Mouse (Mus musculus) embryonic facial prominence, embryonic 14.5 days (tissue): ENCODE measurements at regions not wholly inside any gene's neighbourhood (a gene's known extent, or its start where the extent isn't known, plus 50 kb on each side); places are given as distances from the start of the nearest gene placed in this dataset.
A peak's percentile ranks its signal among the peaks of the same experiment; 100 is the strongest.

Source experiments
- ATAC-seq: fragments of 200-750 bp; cut with Nextera tagmentation; 2 replicates; pipeline ENCODE4 v1.8.0; 2017; ENCODE audit warnings: low read depth, moderate number of reproducible peaks, moderate TSS enrichment
- DNase-seq: peaks from one replicate; pipeline ENCODE4 v3.0.0-alpha.2; 2015; ENCODE audit warnings: low spot score
- H3K27ac ChIP-seq: fragments of 300-500 bp; sonication (generic); replicated peaks from 2 replicates; pipeline ENCODE4 v1.5.1; 2014; ENCODE audit warnings: low read depth, mild to moderate bottlenecking, low read length, moderate library complexity
- H3K27me3 ChIP-seq: fragments of 300-500 bp; sonication (generic); replicated peaks from 2 replicates; pipeline ENCODE4 v1.6.1; 2014; ENCODE audit warnings: low read length; ENCODE audit not compliant: control insufficient read depth, insufficient read depth
- H3K36me3 ChIP-seq: fragments of 300-500 bp; sonication (generic); 2 replicates; pipeline ENCODE4 v1.6.1; 2014; ENCODE audit warnings: low read length, mixed read lengths; ENCODE audit not compliant: control insufficient read depth, insufficient read depth
- H3K4me1 ChIP-seq: fragments of 300-500 bp; sonication (generic); 2 replicates; pipeline ENCODE4 v1.6.1; 2014; ENCODE audit warnings: antibody characterized with exemption, low read length; ENCODE audit not compliant: control insufficient read depth, insufficient read depth
- H3K4me2 ChIP-seq: fragments of 300-500 bp; sonication (generic); 2 replicates; pipeline ENCODE4 v1.6.1; 2014; ENCODE audit warnings: low read depth, mild to moderate bottlenecking, low read length, moderate library complexity, mixed read lengths
- H3K4me3 ChIP-seq: fragments of 300-500 bp; sonication (generic); 2 replicates; pipeline ENCODE4 v1.5.1; 2014; ENCODE audit warnings: low read depth, mild to moderate bottlenecking, low read length
- H3K9ac ChIP-seq: fragments of 300-500 bp; sonication (generic); 2 replicates; pipeline ENCODE4 v1.6.1; 2014; ENCODE audit warnings: low read depth, mild to moderate bottlenecking, low read length, moderate library complexity, mixed read lengths
- H3K9me3 ChIP-seq: fragments of 300-500 bp; sonication (generic); 2 replicates; pipeline ENCODE4 v1.6.1; 2016; ENCODE audit warnings: low read length; ENCODE audit not compliant: control insufficient read depth
- WGBS: fragments of 180-500 bp; shearing (Covaris S2); extraction: QIAGEN DNeasy Blood & Tissue Kit; methylation state at CpG from one replicate; pipeline ENCODE4 v1.1.7; 2014; 5-methylcytosine and 5-hydroxymethylcytosine counted together

DNA sequence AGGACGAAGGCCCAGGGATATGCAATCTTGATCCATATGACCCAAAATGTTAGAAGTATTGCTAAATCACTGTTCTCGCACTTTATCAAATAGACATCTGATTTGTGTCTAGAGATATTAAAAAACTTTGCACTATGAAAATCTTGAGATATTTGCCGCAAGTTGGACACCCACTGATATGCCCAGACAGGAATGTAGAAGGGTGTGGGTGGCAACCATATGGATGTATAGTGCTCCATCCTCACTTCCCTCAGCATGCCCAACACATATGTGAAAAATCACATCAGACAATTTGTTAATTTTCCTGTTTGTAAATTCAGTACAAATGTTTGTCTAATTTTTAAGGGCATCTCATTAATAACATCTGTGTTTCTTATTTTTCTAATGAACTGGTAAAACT, 874.1 kb upstream of the Sel1l start:
- Histone ChIP-seq H3K4me3 (no peak overlapping the region), H3K4me1 (no peaks in the 10 kb centered on the region), H3K9me3 (no peaks in the 10 kb centered on the region), H3K4me2 (no peak overlapping the region), H3K27ac (no peak overlapping the region), H3K27me3 (no peaks in the 10 kb centered on the region), H3K36me3 (no peaks in the 10 kb centered on the region), H3K9ac (no peak overlapping the region)
- WGBS: 88% methylated on average over 3 of the region's 3 CpGs
- DNase-seq: no peak
- ATAC-seq: no peak

DNA sequence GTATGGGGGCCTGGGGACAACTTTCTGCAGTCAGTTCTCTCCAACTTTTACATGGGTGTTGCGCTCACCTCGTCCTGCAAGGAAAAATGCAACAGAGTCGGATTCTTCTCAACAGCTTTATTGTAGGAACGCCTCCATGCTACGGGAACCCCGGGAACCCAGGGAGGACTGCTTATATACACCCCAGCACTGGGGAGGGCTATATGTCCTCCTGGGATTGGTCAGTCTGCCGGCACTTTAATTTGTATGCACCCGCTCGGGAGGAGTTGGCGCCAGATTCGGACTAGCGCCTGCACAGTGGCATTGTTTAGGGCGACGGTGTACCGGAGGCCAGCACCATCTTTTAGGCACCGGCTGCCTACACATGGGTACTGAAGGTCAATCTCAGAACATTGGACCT, 864.5 kb upstream of the Sel1l start:
- Histone ChIP-seq H3K4me3 (no peak overlapping the region), H3K4me1 (no peaks in the 10 kb centered on the region), H3K9me3 (no peaks in the 10 kb centered on the region), H3K9ac (no peak overlapping the region), H3K4me2 (no peak overlapping the region), H3K27me3 (no peaks in the 10 kb centered on the region), H3K27ac (no peak overlapping the region), H3K36me3 (no peaks in the 10 kb centered on the region)
- ATAC-seq: no peak
- DNase-seq: no peak
- 91% methylated on average over 16 of the region's 16 CpGs for WGBS

DNA sequence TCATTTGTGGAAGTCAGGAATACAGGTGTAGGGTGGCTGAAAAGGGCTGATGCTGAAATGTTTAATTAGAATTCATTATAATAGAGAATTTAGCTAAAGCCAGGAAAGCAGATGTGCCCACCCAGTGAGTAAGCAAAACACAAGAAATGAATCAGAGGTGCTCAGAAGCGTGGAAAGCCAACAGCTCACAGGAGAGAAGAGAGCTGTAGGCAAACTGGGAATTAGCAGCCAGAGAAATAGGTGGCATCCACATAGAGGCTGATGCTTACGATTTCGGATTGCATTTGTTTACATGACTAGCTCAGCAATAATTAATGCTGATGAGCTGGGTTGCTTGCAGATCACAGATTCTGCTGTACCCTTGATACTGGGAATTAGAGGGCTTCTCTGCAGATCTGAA, 859.5 kb upstream of the Sel1l start:
- Histone ChIP-seq H3K4me1 (no peaks in the 10 kb centered on the region), H3K4me3 (no peak overlapping the region), H3K4me2 (no peak overlapping the region), H3K9me3 (no peaks in the 10 kb centered on the region), H3K27me3 (no peaks in the 10 kb centered on the region), H3K9ac (no peak overlapping the region), H3K36me3 (no peaks in the 10 kb centered on the region), H3K27ac (no peak overlapping the region)
- DNase-seq (peak; percentile 2), ATAC-seq (no peak; the same call in 1 of the 2 replicates)
- 43% methylated on average over 3 of the region's 3 CpGs for WGBS

DNA sequence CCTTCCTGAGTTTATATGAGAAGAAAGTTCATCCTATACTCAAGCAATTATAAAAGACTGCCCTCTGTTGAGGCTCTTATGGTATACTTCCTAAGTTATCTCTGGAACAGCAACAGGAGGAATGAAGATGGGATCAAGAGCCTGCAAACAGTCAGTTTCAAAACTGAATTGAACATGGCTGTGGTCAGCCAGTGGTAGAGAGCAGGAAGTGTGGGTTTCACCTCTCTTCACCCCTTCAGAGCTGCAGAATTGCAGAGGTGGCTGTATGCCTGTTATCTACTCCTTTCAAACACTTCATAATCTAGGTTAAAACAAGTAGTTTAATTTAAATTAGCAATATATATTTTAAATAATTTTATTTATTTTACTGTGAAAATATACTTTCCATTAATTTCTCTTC, 854.8 kb upstream of the Sel1l start:
- Histone ChIP-seq H3K9me3 (no peaks in the 10 kb centered on the region), H3K4me1 (no peaks in the 10 kb centered on the region), H3K27me3 (no peaks in the 10 kb centered on the region), H3K36me3 (no peaks in the 10 kb centered on the region), H3K4me2 (no peak overlapping the region), H3K9ac (no peak overlapping the region), H3K4me3 (no peak overlapping the region), H3K27ac (no peak overlapping the region)
- DNase-seq (no peak), ATAC-seq (no peak)

DNA sequence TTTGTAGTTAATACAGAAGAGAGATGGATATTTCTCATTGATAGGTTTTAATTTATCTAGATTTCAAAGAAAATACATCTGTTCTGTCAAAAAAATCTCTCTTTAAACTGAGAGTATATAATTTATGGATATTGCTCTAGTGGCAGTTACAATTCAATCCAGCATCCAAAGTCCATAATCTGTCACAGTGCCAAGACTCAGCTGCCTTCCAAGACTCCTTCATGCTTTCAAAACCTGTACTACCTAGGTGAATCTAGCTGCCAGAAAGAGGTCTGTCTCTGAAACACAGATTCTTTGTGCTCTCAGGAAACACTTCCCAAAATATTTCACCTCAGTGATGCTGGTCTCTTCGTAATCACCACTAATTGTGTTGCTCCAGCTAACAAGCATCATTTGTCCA, 844.0 kb upstream of the Sel1l start:
- Histone ChIP-seq H3K27me3 (no peaks in the 10 kb centered on the region), H3K27ac (no peak overlapping the region), H3K9ac (no peak overlapping the region), H3K4me3 (no peak overlapping the region), H3K36me3 (no peaks in the 10 kb centered on the region), H3K4me2 (no peak overlapping the region), H3K9me3 (no peaks in the 10 kb centered on the region), H3K4me1 (no peaks in the 10 kb centered on the region)
- DNase-seq (no peak), ATAC-seq (no peak)
- 74% methylated on average over 1 of the region's 1 CpGs for WGBS

DNA sequence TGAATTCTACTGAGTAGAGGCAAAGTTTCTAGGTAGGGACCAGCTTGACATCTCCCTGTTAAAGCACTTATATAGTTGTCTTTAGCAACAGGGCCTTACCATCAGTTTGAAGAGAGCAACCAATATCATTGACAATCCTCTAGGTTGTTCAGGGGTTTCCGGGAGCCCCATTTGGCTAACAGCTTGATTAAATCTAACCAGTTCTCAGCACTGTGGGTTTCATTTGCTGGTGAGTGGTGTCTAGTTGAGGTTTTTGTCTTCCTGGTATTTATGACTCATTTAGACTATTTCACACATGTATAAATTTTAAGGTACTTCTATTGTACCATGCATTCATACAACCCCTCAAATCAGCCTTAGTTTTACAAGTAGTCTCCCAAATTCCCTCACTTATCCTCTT, 823.4 kb upstream of the Sel1l start:
- no peak overlapping the region for H3K27ac ChIP-seq
- ATAC-seq (no peak), DNase-seq (no peak)
- no peaks in the 10 kb centered on the region for H3K4me1 ChIP-seq
- no peak overlapping the region for H3K4me3 ChIP-seq
- no peaks in the 10 kb centered on the region for H3K36me3 ChIP-seq
- H3K9ac ChIP-seq: no peak overlapping the region
- no peaks in the 10 kb centered on the region for H3K9me3 ChIP-seq
- no peak overlapping the region for H3K4me2 ChIP-seq
- no peaks in the 10 kb centered on the region for H3K27me3 ChIP-seq
- WGBS: 100% methylated on average over 1 of the region's 1 CpGs

DNA sequence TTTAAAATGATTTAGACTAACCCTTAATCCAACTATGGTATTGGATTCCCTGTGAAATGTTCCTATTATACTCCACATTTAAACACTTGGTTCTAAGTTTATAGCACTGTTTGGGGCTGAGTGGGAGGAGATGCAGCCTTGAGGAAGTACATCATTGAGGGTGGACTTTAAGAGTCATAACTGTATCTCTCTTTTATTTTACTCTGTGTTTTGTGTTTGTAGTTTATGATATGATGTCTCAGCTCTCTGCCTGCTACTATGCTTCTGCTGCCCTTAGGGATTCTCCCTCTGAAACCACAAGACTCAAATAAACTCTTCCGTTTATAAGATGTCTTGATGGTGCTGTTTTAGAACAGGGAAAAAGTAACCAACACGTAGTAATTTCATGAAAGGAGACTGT, 797.7 kb upstream of the Sel1l start:
- H3K4me1 ChIP-seq: no peaks in the 10 kb centered on the region
- H3K36me3 ChIP-seq: no peaks in the 10 kb centered on the region
- no peak overlapping the region for H3K4me2 ChIP-seq
- H3K9ac ChIP-seq: no peak overlapping the region
- no peak for DNase-seq
- no peaks in the 10 kb centered on the region for H3K27me3 ChIP-seq
- H3K9me3 ChIP-seq: no peaks in the 10 kb centered on the region
- ATAC-seq: no peak
- H3K4me3 ChIP-seq: no peak overlapping the region
- WGBS: 65% methylated on average over 2 of the region's 2 CpGs
- no peak overlapping the region for H3K27ac ChIP-seq

DNA sequence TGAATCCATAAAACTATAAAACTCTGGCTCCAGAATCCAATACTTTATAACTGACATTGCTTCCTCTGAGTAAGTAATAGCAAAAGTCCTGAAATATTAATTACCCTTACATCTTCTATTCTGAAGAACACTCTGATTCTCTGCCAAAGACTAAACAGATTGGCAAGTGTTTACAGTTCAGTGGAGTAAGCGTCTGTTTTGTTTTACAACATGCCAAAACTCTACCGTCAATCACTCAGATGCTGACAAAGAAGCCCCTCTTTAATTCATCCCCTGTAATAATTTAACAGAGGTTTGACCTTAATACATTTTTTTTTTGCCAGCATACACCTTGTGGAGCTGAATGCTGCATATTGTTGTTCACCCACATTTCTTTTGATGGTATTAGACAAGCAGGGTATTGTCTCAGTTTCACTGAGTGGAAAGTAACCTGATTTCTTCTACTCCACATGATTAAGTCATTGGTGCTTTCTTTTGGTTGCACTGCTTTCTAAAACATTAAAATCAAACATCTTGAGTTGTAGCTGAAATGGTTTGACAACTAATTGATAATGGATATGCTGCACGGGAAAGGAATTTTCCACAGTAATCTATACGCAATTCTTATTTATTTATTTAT, 796.2 kb upstream of the Sel1l start:
- 71% methylated on average over 4 of the region's 4 CpGs for WGBS
- Histone ChIP-seq H3K9ac (no peak overlapping the region), H3K4me1 (no peaks in the 10 kb centered on the region), H3K27ac (no peak overlapping the region), H3K4me2 (no peak overlapping the region), H3K36me3 (no peaks in the 10 kb centered on the region), H3K4me3 (no peak overlapping the region), H3K9me3 (no peaks in the 10 kb centered on the region), H3K27me3 (no peaks in the 10 kb centered on the region)
- no peak for ATAC-seq
- no peak for DNase-seq

DNA sequence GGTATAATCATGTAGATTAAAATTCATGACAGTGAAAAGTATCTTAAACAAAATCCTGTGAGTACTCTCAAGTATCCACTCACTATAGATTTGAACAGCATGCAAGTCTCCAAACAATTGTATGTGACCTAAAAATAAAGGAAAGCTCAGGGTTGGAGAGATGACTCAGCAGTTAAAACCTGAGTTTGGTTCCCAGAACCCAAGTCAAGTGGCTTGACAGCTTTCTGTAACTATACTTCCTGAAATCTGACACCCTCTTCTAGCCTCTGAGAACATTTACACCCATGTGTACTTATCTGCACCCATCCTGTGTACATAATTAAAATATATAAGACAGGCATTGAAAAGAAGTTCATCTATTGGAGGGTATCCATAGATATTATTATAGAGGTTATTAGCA, 770.2 kb upstream of the Sel1l start:
- DNase-seq (no peak), ATAC-seq (no peak)
- H3K9ac ChIP-seq: no peak overlapping the region
- no peak overlapping the region for H3K4me3 ChIP-seq
- no peaks in the 10 kb centered on the region for H3K36me3 ChIP-seq
- H3K27ac ChIP-seq: no peak overlapping the region
- H3K4me1 ChIP-seq: no peaks in the 10 kb centered on the region
- H3K9me3 ChIP-seq: no peaks in the 10 kb centered on the region
- no peaks in the 10 kb centered on the region for H3K27me3 ChIP-seq
- no peak overlapping the region for H3K4me2 ChIP-seq
